Mouse (Mus musculus): ENCODE results near the gene Grk1.

DNA sequence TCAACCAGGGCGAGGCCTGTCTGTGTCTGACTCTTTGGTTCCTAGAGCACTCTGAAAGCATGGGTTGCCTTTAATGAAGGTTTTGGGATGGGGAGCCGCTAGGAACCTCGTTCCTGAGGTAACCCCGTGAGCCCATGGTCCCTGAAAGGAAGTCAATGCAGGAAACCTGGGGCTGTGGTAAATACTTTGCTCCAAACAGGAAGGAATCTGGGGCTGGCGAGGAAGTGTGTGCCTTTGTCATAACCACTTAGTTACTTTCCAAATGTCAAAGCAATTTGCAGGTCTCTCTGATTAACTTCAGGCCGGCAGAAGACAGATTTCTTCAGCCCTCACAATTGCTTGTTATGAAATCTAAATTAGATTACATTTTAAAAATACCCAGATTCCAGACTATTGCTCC is 22.5 kb downstream of the Grk1 start:
- TF ChIP-seq CTCF (IDR thresholded peaks at IDR 0.05) (no peak), EP300 (IDR thresholded peaks at IDR 0.05) (no peak)
